Mouse (Mus musculus): ENCODE measurements at regions not wholly inside any gene's neighbourhood (a gene's known extent, or its start where the extent isn't known, plus 50 kb on each side); places are given as distances from the start of the nearest gene placed in this dataset.

GRCm38 (mm10) chr7:133521936-133522335 lies 80.0 kb downstream of the Tex36 start:
- no peak for DNase-seq

DNA sequence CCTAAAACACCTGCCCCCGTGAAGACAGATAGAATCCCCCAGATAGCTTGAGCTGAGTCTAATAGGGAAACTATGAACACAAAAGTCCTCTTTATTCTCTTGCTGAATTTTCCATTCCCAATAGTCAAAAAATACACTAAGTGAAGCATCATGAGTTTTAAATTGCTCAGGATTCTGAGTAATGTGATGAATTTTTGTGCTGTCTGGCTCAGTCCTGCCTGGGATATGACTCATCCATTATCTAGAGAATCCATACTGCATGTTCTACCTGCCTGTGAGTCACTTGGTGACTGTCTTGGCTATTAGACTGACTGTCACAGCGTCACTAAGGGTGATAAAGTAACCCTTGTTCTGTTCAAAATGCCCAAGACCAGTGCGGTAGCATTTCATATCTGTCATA lies 83.0 kb downstream of the Tex36 start:
- no peak for DNase-seq

GRCm38 (mm10) chr7:133517576-133517975 lies 84.4 kb downstream of the Tex36 start:
- no peak for DNase-seq

DNA sequence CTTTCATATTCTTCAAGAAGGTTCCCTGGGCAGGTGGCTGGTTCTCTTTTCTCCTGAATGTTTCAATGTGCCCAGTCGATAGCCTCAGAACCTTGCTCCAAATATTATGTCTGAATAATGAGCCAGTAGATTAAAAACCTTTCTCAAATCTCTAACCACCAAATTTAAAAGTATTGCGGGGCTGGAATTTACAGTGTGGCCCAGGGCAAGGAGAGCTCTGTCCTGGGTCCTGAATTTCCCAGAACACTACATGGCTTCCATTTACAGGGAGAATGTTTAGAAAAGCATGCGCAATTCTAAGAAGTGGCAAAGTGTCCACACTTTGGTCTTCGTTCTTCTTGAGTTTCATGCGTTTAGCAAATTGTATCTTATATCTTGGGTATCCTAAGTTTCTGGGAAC lies 91.0 kb downstream of the Tex36 start:
- no peak for DNase-seq

- no peak for DNase-seq
These were observed 92.5 kb downstream of the Tex36 start for GRCm38 (mm10) chr7:133509486-133509885.

GRCm38 (mm10) chr7:133508370-133509012 lies 93.5 kb downstream of the Tex36 start:
- no peak for DNase-seq

- no peak for DNase-seq
These were observed 96.3 kb downstream of the Tex36 start for GRCm38 (mm10) chr7:133505628-133506027.

- DNase-seq = no peak
These were observed 98.0 kb downstream of the Tex36 start for GRCm38 (mm10) chr7:133503946-133504345.

GRCm38 (mm10) chr7:133502731-133503130 lies 99.2 kb downstream of the Tex36 start:
- DNase-seq = no peak

DNA sequence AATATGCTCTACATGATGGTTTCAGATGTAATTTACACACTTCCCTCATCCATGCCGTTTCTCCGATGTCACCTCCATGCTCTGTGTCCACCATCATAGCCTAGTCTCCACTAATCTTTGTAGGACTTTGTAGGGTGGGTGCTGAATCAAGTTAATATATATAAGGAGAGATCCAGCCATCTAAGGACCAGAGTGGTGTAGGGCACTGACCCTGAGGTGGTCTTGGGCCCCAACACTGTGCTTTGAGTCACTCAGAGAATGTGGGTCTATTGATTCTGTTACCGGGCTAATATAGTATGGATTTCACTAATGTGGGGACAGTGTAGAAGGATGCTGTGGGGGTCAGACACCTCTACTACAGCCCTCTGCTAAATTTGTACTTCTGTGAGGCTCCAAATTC lies 104.4 kb downstream of the Tex36 start:
- no peak for DNase-seq

DNA sequence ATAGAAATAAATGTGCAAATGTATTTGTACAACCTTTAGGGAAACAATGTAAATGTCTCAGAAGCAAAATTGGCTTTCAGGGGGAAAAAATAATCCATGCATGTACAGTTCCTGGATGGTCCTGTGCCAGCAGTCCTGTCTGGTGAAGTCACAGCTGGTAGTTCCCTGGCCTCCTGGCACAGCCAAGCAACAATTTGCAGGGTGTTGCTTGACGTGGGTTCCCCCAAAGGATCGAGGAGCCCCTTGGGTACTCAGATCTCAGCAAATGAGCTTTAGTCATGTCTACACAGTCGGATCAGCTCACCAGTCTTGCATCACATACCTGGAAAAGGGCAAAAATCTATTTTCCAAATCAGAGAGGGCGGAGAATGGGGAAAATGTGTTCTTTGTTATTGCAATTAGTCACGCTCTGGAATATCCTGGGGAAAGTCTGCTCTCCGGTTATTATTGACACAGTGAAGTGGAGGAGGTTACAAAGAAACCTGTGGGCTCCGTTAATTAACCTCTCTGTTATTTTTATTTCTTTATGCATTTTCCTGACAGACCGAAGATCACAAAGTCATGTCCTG lies 106.9 kb downstream of the Tex36 start:
- DNase-seq = no peak

GRCm38 (mm10) chr7:133494256-133494981 lies 107.5 kb downstream of the Tex36 start:
- no peak for DNase-seq

GRCm38 (mm10) chr7:133492626-133493025 lies 109.3 kb downstream of the Tex36 start:
- no peak for DNase-seq

GRCm38 (mm10) chr7:133487887-133488630 lies 113.9 kb downstream of the Tex36 start:
- no peak for DNase-seq

- DNase-seq = no peak
These were observed 117.5 kb downstream of the Tex36 start for GRCm38 (mm10) chr7:133484430-133484841.

DNA sequence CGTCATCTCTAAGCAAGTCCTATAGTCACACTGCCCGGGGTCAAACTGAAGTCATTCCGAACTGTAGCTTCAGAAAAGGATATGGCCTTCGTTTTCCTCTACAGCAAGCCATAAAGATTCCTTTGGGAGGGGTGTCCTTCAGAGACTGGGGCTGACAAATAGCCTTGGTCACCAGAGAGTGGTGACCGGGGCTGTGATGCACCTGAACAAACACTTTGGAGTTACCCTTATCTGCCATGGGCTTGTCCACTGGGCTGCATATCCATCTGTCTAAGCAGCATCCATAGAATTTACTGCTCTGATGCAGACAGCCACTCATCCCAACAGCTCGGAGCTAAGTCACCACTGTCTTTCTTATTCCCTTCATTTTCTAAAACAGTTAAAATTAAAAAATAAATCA lies 120.4 kb downstream of the Tex36 start:
- DNase-seq = no peak

- no peak for DNase-seq
These were observed 122.3 kb downstream of the Tex36 start for GRCm38 (mm10) chr7:133479679-133480078.

DNA sequence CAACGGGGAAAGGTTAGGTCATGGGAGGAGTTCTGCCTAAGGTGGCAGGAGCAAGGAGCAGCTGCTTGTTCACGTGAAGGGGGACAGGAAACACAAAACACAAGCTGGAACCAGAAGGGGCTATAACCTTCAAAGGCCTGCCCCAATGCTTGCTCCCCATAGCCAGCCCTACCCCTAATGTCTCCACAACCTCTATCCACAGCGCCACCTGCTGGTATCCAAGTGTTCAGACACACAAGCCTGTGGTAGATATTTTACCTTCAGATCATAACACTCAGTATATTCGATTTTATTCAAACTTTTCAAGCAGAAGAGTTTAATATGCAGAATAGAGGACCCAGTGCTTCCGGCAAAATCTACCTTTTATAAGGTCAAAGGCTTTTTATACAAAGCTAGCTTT lies 124.0 kb downstream of the Tex36 start:
- no peak for DNase-seq

DNA sequence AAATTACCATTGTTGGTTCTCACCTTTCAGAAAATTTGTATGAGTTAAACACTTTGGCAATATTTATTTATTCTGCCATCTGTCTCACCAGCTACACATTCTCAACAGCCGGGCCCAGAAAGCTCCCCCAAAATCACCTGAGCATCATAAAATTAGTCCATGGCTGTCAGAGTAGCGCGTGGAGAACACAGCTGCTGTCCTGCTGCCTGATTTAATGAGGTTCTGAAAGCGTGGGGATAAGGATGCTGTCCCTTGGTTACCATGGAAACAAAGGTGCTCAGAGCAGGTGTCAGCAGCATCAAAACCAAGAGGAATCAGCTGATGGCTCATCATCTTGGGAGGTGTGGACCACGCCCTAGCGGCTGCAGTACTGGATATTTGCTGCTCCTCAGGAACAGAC lies 124.7 kb downstream of the Tex36 start:
- DNase-seq = no peak

DNA sequence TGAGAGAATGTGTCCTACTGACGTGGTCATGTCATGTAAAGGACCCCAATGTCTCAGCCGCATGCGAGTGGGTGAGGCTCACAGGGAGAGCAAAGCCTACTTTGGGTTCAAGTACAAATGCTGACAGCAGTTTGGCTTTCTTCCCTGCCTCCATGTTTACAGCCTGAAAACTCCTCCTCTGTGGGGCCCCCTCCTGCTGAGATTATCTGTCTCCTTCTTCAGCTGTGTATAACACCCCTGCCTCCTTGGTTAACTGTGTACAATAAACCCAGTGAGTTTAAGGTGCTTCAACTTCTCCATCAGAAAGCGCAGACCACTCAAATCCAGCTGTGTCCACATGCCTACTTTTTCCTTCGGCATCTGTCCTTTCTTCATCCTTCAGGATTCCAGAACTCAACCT lies 130.3 kb downstream of the Tex36 start:
- DNase-seq = no peak

DNA sequence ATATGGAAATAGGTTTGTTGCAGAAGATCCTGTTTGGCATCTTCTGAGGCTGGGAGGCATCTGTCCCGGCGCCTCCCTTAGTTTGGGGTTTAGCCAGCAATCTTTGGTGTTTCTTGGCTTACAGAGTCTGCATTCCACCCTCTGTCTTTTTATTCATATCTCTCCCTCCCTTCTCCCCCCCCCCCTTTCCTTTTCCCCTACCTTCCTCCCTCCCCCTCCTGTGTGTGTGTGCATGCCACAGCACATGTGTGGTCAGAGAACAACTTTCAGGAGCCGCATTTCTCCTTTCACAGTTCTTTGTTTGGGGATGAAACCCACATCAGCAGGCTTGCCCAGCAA lies 131.4 kb downstream of the Tex36 start:
- no peak for DNase-seq

GRCm38 (mm10) chr7:133469952-133470619 lies 131.9 kb downstream of the Tex36 start:
- DNase-seq = no peak

DNA sequence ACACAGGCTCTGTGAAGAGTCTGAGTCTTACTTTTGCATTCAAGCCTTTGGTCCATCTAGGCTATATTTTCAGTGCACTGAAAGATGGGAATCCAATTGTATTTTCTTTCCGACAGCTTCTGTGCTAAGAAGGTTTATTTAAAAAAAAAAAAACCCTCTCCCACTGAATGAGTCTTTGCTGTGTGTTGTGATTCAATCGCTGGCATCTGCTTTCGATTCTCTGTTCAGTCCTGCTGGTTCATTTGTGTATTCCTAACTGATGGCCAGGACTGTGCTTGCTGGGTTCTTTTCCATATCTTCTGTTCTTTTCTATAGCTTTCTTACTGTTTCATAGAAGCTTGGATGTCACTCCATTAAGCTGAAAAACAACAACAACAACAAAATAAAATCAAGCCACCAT lies 132.9 kb downstream of the Tex36 start:
- no peak for DNase-seq
